Mouse (Mus musculus) heart, adult 18-20 months (tissue): Measurements from ENCODE around the gene Map3k4. TPM values are rescaled to one million over a fixed set of nuclear protein-coding genes. Genes with fewer than 3 reads are reported as not detected.

Source experiments
- DNase-seq, 2 experiments: peaks; one replicate each; pipeline ENCODE4 v3.0.0; 2021 to 2022; ENCODE audit warnings: mixed read lengths in 1 of 2
- total RNA-seq, 2 experiments: library from RNA; stranded (reverse); gene quantifications; 2 replicates each; pipeline ENCODE4 v1.2.3; 2021

Gene Map3k4
- total RNA-seq, 2 experiments from 2014 or later, result 44.7 to 49.8 TPM

GRCm38 (mm10) chr17:12184283-12184682 lies 134.3 kb downstream of the Map3k4 start:
- DNase-seq, result no peak

GRCm38 (mm10) chr17:12182702-12183485 lies 135.7 kb downstream of the Map3k4 start:
- no peak for DNase-seq

- no peak for DNase-seq
Observed at GRCm38 (mm10) chr17:12179766-12180165, 138.8 kb downstream of the Map3k4 start.

GRCm38 (mm10) chr17:12179339-12179738 lies 139.3 kb downstream of the Map3k4 start:
- peak; percentile 16 to 32 for DNase-seq

Other genes starting within 250 kb of the Map3k4 start
- 1 to 10 TPM; 3.7 to 4.5 TPM for gene Agpat4, start 200.1 kb downstream of the Map3k4 start, total RNA-seq
- not detected for gene Plg, start 59.8 kb upstream of the Map3k4 start, total RNA-seq
- 10 to 100 TPM; 12.0 to 13.9 TPM for gene Slc22a3, start 188.9 kb upstream of the Map3k4 start, total RNA-seq